Mouse (Mus musculus): ENCODE data around the gene Arf1. TPM values are rescaled to one million over a fixed set of nuclear protein-coding genes. Genes with fewer than 3 reads are reported as not detected.

Arf1 gene
- polyA plus RNA-seq, 1 experiment = 414 TPM

GRCm38 (mm10) chr11:59174189-59174838 is 53.8 kb downstream of the Arf1 start:
- H3K4me3 ChIP-seq (ENCODE audit: insufficient read depth, low read length) = no peak overlapping the region
- TF ChIP-seq POLR2A (IDR thresholded peaks at IDR 0.05; ENCODE audit: low read depth, low read length) (no peak), CTCF (IDR thresholded peaks at IDR 0.05; ENCODE audit: borderline replicate concordance, insufficient read depth, low read length) (no peak)
- no peak overlapping the region for H3K27ac ChIP-seq (ENCODE audit: insufficient read depth, low read length)
- H3K4me1 ChIP-seq (ENCODE audit: control insufficient read depth, insufficient read depth, low read length) = no peaks in the 10 kb centered on the region

GRCm38 (mm10) chr11:59170549-59170948 is 57.5 kb downstream of the Arf1 start:
- TF ChIP-seq POLR2A (IDR thresholded peaks at IDR 0.05; ENCODE audit: low read depth, low read length) (no peak), CTCF (IDR thresholded peaks at IDR 0.05; ENCODE audit: borderline replicate concordance, insufficient read depth, low read length) (no peak)
- no peaks in the 10 kb centered on the region for H3K4me1 ChIP-seq (ENCODE audit: control insufficient read depth, insufficient read depth, low read length)

GRCm38 (mm10) chr11:59169807-59170206 is 58.3 kb downstream of the Arf1 start:
- no peak overlapping the region for H3K4me3 ChIP-seq (ENCODE audit: insufficient read depth, low read length)
- no peak overlapping the region for H3K27ac ChIP-seq (ENCODE audit: insufficient read depth, low read length)
- TF ChIP-seq POLR2A (IDR thresholded peaks at IDR 0.05; ENCODE audit: low read depth, low read length) (no peak), CTCF (IDR thresholded peaks at IDR 0.05; ENCODE audit: borderline replicate concordance, insufficient read depth, low read length) (no peak)
- H3K4me1 ChIP-seq (ENCODE audit: control insufficient read depth, insufficient read depth, low read length) = no peaks in the 10 kb centered on the region

More at GRCm38 (mm10) chr11:59170549-59170948, 57.5 kb downstream of the Arf1 start:
- H3K27ac ChIP-seq (ENCODE audit: insufficient read depth, low read length) = no peak overlapping the region
- no peak overlapping the region for H3K4me3 ChIP-seq (ENCODE audit: insufficient read depth, low read length)

- no peak for TF ChIP-seq CTCF (IDR thresholded peaks at IDR 0.05; ENCODE audit: borderline replicate concordance, insufficient read depth, low read length)
- TF ChIP-seq POLR2A (IDR thresholded peaks at IDR 0.05; ENCODE audit: low read depth, low read length) = no peak
- no peak overlapping the region for H3K27ac ChIP-seq (ENCODE audit: insufficient read depth, low read length)
Observed at GRCm38 (mm10) chr11:59165616-59166241, 62.3 kb downstream of the Arf1 start.

GRCm38 (mm10) chr11:59164384-59164783 is 63.7 kb downstream of the Arf1 start:
- no peak overlapping the region for H3K27ac ChIP-seq (ENCODE audit: insufficient read depth, low read length)
- H3K4me1 ChIP-seq (ENCODE audit: control insufficient read depth, insufficient read depth, low read length) = no peaks in the 10 kb centered on the region
- TF ChIP-seq POLR2A (IDR thresholded peaks at IDR 0.05; ENCODE audit: low read depth, low read length) (no peak), CTCF (IDR thresholded peaks at IDR 0.05; ENCODE audit: borderline replicate concordance, insufficient read depth, low read length) (no peak)
- 0 out of 2 replicates have a peak overlapping the region, but pooled peaks have one; percentile 69 for H3K4me3 ChIP-seq (ENCODE audit: insufficient read depth, low read length)

More at GRCm38 (mm10) chr11:59165616-59166241, 62.3 kb downstream of the Arf1 start:
- Histone ChIP-seq H3K4me1 (ENCODE audit: control insufficient read depth, insufficient read depth, low read length) (no peaks in the 10 kb centered on the region), H3K4me3 (ENCODE audit: insufficient read depth, low read length) (no peak overlapping the region)

- Histone ChIP-seq H3K4me3 (ENCODE audit: insufficient read depth, low read length) (peak within 1 kb of the TSS; percentile 69), H3K27ac (ENCODE audit: insufficient read depth, low read length) (peak within 1 kb of the TSS; percentile 90), H3K4me1 (ENCODE audit: control insufficient read depth, insufficient read depth, low read length) (no peaks in the 10 kb centered on the region)
- TF ChIP-seq CTCF (IDR thresholded peaks at IDR 0.05; ENCODE audit: borderline replicate concordance, insufficient read depth, low read length) = no peak
- no peak; the same call in none of the 2 replicates for TF ChIP-seq POLR2A (IDR thresholded peaks at IDR 0.05; ENCODE audit: low read depth, low read length)
Observed at GRCm38 (mm10) chr11:59163255-59164236, 64.5 kb downstream of the Arf1 start, which contains the start of gene Iba57. Gene Iba57, minus strand, starts transcription at chr11:59163739.

- TF ChIP-seq POLR2A (IDR thresholded peaks at IDR 0.05; ENCODE audit: low read depth, low read length) (peak; percentile 44; the same call in 1 of the 2 replicates), CTCF (IDR thresholded peaks at IDR 0.05; ENCODE audit: borderline replicate concordance, insufficient read depth, low read length) (no peak)
- Histone ChIP-seq H3K4me3 (ENCODE audit: insufficient read depth, low read length) (peak overlapping the region; percentile 41), H3K27ac (ENCODE audit: insufficient read depth, low read length) (no peak overlapping the region), H3K4me1 (ENCODE audit: control insufficient read depth, insufficient read depth, low read length) (no peaks in the 10 kb centered on the region)
Observed at GRCm38 (mm10) chr11:59162443-59163254, 65.4 kb downstream of the Arf1 start.

Other genes with a start within 250 kb of the Arf1 start
- not detected in 2 replicates for gene Obscn, start 91.9 kb downstream of the Arf1 start, polyA plus RNA-seq (2011; ENCODE audit: insufficient read length, low read depth, missing spikeins)
- 2.1 and 2.4 TPM in 2 replicates for gene Iba57, start 64.5 kb downstream of the Arf1 start, polyA plus RNA-seq (2011; ENCODE audit: insufficient read length, low read depth, missing spikeins)
- gene Gjc2, start 45.1 kb downstream of the Arf1 start, polyA plus RNA-seq (2011; ENCODE audit: insufficient read length, low read depth, missing spikeins) = 0.25 and 0.30 TPM in 2 replicates
- gene Guk1, start 36.1 kb downstream of the Arf1 start, polyA plus RNA-seq (2011; ENCODE audit: insufficient read length, low read depth, missing spikeins) = 43.1 and 46.4 TPM in 2 replicates
- gene Mrpl55, start 25.8 kb downstream of the Arf1 start, polyA plus RNA-seq (2011; ENCODE audit: insufficient read length, low read depth, missing spikeins) = 28.3 and 32.5 TPM in 2 replicates
- gene 2310033P09Rik, start 19.9 kb downstream of the Arf1 start, polyA plus RNA-seq (2011; ENCODE audit: insufficient read length, low read depth, missing spikeins) = 7.2 and 7.7 TPM in 2 replicates
- not detected in 2 replicates for gene Wnt3a, start 62.5 kb upstream of the Arf1 start, polyA plus RNA-seq (2011; ENCODE audit: insufficient read length, low read depth, missing spikeins)
- gene Wnt9a, start 78.7 kb upstream of the Arf1 start, polyA plus RNA-seq (2011; ENCODE audit: insufficient read length, low read depth, missing spikeins) = 7.5 and 7.6 TPM in 2 replicates
- not detected in 2 replicates for gene Prss38, start 147.4 kb upstream of the Arf1 start, polyA plus RNA-seq (2011; ENCODE audit: insufficient read length, low read depth, missing spikeins)
- 7.2 and 9.1 TPM in 2 replicates for gene Jmjd4, start 221.8 kb upstream of the Arf1 start, polyA plus RNA-seq (2011; ENCODE audit: insufficient read length, low read depth, missing spikeins)
- gene Snap47, start 222.9 kb upstream of the Arf1 start, polyA plus RNA-seq (2011; ENCODE audit: insufficient read length, low read depth, missing spikeins) = 90.8 and 91.0 TPM in 2 replicates
- 4.4 and 6.1 TPM in 2 replicates for gene Zfp867, start 244.2 kb upstream of the Arf1 start, polyA plus RNA-seq (2011; ENCODE audit: insufficient read length, low read depth, missing spikeins)